Mouse (Mus musculus) liver, embryonic 14.5 days (tissue): Measurements from ENCODE around the gene Timm44.

ENCODE experiments used
- CTCF ChIP-seq: IDR thresholded peaks from 2 replicates; pipeline ENCODE4 v1.5.1; 2016; ENCODE audit warnings: antibody characterized with exemption, low read depth, control low read depth
- EP300 ChIP-seq: IDR thresholded peaks from 2 replicates; pipeline ENCODE4 v1.6.1; 2016; ENCODE audit warnings: antibody characterized with exemption, low read depth

- TF ChIP-seq CTCF, result no peak
- TF ChIP-seq EP300, result no peak
Measured at GRCm38 (mm10) chr8:4319573-4319872, 43.8 kb upstream of the Timm44 start.
